Mouse (Mus musculus) myocyte (in vitro differentiated cells): ENCODE measurements around the gene Neurog1. TPM values are rescaled to one million over a fixed set of nuclear protein-coding genes. Genes with fewer than 3 reads are reported as not detected.

Experiments used
- H3K27me3 ChIP-seq: one replicate; pipeline ENCODE4 v1.6.1; 2011; ENCODE audit not compliant: control insufficient read depth, insufficient read depth, insufficient read length
- H3K36me3 ChIP-seq: one replicate; pipeline ENCODE4 v1.6.1; 2011; ENCODE audit not compliant: control insufficient read depth, insufficient read depth
- H3K4me2 ChIP-seq: one replicate; pipeline ENCODE4 v1.6.1; 2011; ENCODE audit warnings: low read depth, control low read depth
- H3K4me3 ChIP-seq: one replicate; pipeline ENCODE4 v1.5.1; 2011; ENCODE audit warnings: mild to moderate bottlenecking, control low read depth, moderate library complexity
- H3K79me2 ChIP-seq: one replicate; pipeline ENCODE4 v1.6.1; 2011; ENCODE audit not compliant: control insufficient read depth, insufficient read depth
- H3ac ChIP-seq: one replicate; pipeline ENCODE4 v1.6.1; 2011; ENCODE audit not compliant: control insufficient read depth, insufficient read length
- CEBPB ChIP-seq: IDR thresholded peaks from 2 replicates; pipeline ENCODE4 v1.6.1; 2011; ENCODE audit warnings: mild to moderate bottlenecking, moderate library complexity; ENCODE audit not compliant: poor library complexity, insufficient read depth, severe bottlenecking
- E2F4 ChIP-seq: IDR thresholded peaks from one replicate; pipeline ENCODE4 v1.6.1; 2011; ENCODE audit warnings: mild to moderate bottlenecking, control low read depth, moderate library complexity; ENCODE audit not compliant: insufficient read depth
- MAX ChIP-seq: IDR thresholded peaks from one replicate; pipeline ENCODE4 v1.6.1; 2011; ENCODE audit warnings: low read depth, mild to moderate bottlenecking, control low read depth
- MYOD1 ChIP-seq, 3 experiments: IDR thresholded peaks; one replicate each; pipeline ENCODE4 v1.6.1; 2011; ENCODE audit warnings: control low read depth in 2 of 3, low read depth in 2 of 3, mild to moderate bottlenecking in 2 of 3, moderate library complexity in 1 of 3; ENCODE audit not compliant: insufficient read length in 2 of 3, control insufficient read depth in 1 of 3
- MYOG ChIP-seq, 3 experiments: IDR thresholded peaks; one replicate each; pipeline ENCODE4 v1.6.1; 2011; ENCODE audit warnings: control low read depth in 2 of 3, low read depth in 2 of 3, mild to moderate bottlenecking in 2 of 3; ENCODE audit not compliant: insufficient read length in 2 of 3, control insufficient read depth in 1 of 3, insufficient read depth in 1 of 3
- POLR2A ChIP-seq: IDR thresholded peaks from one replicate; pipeline ENCODE4 v1.6.1; 2011; ENCODE audit warnings: low read depth, mild to moderate bottlenecking, control low read depth, moderate library complexity; ENCODE audit not compliant: insufficient read length
- POLR2AphosphoS2 ChIP-seq: IDR thresholded peaks from one replicate; pipeline ENCODE4 v1.6.1; 2011; ENCODE audit warnings: low read depth, control low read depth; ENCODE audit not compliant: insufficient read length
- REST ChIP-seq: IDR thresholded peaks from one replicate; pipeline ENCODE4 v1.6.1; 2011; ENCODE audit warnings: mild to moderate bottlenecking, control low read depth, moderate library complexity; ENCODE audit not compliant: insufficient read depth, insufficient read length
- SRF ChIP-seq: IDR thresholded peaks from one replicate; pipeline ENCODE4 v1.6.1; 2011; ENCODE audit warnings: low read depth; ENCODE audit not compliant: control insufficient read depth, insufficient read length
- TCF12 ChIP-seq: IDR thresholded peaks from one replicate; pipeline ENCODE4 v1.6.1; 2011; ENCODE audit warnings: mild to moderate bottlenecking, control low read depth; ENCODE audit not compliant: poor library complexity, insufficient read depth, severe bottlenecking
- TCF3 ChIP-seq: IDR thresholded peaks from one replicate; pipeline ENCODE4 v1.6.1; 2011; ENCODE audit warnings: low read depth, control low read depth; ENCODE audit not compliant: insufficient read length
- USF1 ChIP-seq: IDR thresholded peaks from one replicate; pipeline ENCODE4 v1.6.1; 2011; ENCODE audit warnings: low read depth, mild to moderate bottlenecking, control low read depth, moderate library complexity
- polyA plus RNA-seq: library from polyadenylated mRNA; unstranded; fragments of >200 nt; fragmentation: generic; extraction: Trizol; gene quantifications from one replicate; pipeline ENCODE4 v1.2.1, GENCODE M21; 2012; ENCODE audit warnings: missing spikeins

The Neurog1 gene
- not detected for polyA plus RNA-seq

DNA sequence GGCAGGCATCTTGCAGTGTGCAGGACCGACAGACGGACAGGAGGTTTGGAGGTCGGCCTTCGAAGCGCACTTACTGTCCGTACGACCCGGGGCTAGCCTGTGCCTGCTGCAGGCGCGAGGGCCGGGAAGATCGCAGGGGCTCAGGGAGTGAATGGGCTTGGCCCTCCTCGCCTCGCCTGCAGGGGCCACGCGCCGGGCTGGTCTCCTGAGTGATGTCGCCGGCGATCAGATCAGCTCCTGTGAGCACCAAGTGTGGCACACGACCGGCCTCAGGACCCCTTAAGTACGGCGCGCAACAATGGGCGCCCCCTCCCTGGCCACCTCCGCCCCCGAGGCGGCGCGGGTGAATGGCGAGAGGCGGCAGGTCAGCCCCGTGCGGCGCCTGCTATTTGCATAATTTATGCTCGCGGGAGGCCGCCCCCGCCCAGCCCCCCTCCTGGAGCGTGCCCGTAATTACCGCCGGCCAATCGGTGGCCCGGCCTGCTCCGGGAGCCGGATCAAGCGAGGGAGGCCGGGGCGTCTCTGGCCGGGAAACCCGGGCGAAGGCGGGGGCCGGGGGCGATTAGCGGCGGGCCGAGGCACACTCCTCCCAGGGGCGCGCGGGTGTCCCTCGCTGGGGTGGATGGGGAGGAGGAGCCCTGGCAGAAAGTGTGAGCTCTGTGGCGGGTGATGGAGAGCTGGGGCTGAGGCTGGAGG, at the start of gene Neurog1:
TSS of gene Neurog1 (minus strand) at position 240 of the 696 bp plus-strand sequence.
- no peaks in the 10 kb centered on the region for H3K36me3 ChIP-seq
- H3K27me3 ChIP-seq = peaks cover 77% of the 10 kb centered on the region
- no peak within 1 kb of the TSS for H3K4me3 ChIP-seq
- H3K4me2 ChIP-seq = no peak within 1 kb of the TSS
- H3ac ChIP-seq = no peak within 1 kb of the TSS
- H3K79me2 ChIP-seq = no peaks in the 10 kb centered on the region
- TF ChIP-seq TCF12 (no peak), REST (no peak), E2F4 (no peak), TCF3 (no peak), MYOG (IDR thresholded peaks at IDR 0.05; ENCODE audit: control insufficient read depth in 1 of 3, insufficient read depth in 1 of 3, insufficient read length in 2 of 3, low read depth in 2 of 3) (no peak)

DNA sequence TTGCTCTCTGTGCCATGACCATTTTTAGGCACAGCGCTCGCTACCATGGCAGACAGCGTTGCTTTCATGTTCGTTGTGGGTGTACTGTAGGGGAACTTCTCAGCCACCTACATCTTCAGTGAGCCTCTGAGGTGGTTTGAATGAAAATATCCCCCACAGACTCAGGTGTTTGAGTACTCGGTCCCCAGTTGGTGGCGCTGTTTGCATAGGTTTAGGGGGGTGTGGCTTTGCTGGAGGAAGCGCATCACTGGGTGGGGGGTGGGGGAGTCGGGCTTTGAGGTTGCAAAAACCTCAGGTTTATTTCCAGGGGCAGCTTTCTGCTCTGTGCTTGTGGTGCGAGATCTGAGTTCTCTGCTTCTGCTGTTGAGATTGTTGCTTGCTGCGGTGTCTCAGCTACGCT, 47.4 kb upstream of the Neurog1 start:
- Histone ChIP-seq H3ac (no peak overlapping the region), H3K36me3 (no peaks in the 10 kb centered on the region), H3K4me3 (no peak overlapping the region), H3K79me2 (no peaks in the 10 kb centered on the region), H3K4me2 (no peak overlapping the region), H3K27me3 (peaks cover 38% of the 10 kb centered on the region)
- TF ChIP-seq REST (no peak), TCF12 (no peak), CEBPB (no peak), POLR2AphosphoS2 (no peak), USF1 (no peak), E2F4 (no peak)

- no peak overlapping the region for H3ac ChIP-seq
- H3K4me3 ChIP-seq = no peak overlapping the region
- H3K4me2 ChIP-seq = no peak overlapping the region
- TF ChIP-seq SRF (no peak), TCF12 (no peak), MYOG (IDR thresholded peaks at IDR 0.05; ENCODE audit: control insufficient read depth in 1 of 3, insufficient read depth in 1 of 3, insufficient read length in 2 of 3, low read depth in 2 of 3) (no peak), POLR2AphosphoS2 (no peak), POLR2A (no peak), USF1 (no peak), TCF3 (no peak), E2F4 (no peak), MYOD1 (IDR thresholded peaks at IDR 0.05; ENCODE audit: control insufficient read depth in 1 of 3, insufficient read length in 2 of 3, low read depth in 2 of 3) (no peak), MAX (no peak), REST (no peak), CEBPB (no peak)
- H3K27me3 ChIP-seq = peaks cover 39% of the 10 kb centered on the region
- no peaks in the 10 kb centered on the region for H3K36me3 ChIP-seq
- H3K79me2 ChIP-seq = no peaks in the 10 kb centered on the region
Measured at GRCm38 (mm10) chr13:56296659-56297020, 44.7 kb upstream of the Neurog1 start.

DNA sequence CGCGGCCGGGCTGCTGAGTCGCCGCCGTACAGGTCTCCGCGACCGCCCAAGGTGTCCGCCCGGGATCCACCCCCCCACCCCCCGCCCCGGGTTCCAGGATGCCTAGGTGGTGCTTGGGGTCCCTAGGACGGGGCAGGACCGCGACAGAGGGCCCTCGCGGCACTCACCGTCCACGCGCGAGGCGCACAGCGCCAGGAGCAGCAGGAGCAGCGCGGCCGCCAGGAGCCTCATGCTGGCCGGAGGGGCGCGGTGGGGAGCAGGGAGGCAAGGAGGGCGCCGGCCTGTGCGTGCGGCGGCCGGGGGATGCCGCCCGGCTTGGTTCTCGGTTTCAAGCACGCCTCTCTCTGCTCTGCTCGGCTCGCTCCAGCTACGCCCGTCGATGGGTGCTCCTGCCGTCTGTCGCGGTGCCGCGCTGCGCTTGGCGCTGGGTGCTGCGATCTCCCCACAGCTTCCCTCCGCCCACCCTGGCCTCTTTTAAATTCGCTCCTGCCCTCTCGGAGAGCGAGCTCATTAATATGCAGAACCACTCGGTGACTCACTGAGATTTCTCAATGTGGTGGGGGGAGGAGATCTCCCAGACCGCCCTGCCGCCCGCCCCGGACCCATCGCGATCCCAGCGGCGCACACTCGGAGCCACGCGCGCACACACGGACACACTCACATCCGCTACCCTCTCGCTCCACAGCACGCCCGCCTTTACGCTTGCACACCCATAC, 44.1 kb upstream of the Neurog1 start, which contains the start of gene Cxcl14:
TSS of gene Cxcl14 (minus strand) at position 609 of the 716 bp plus-strand sequence.
- Histone ChIP-seq H3ac (no peak within 1 kb of the TSS), H3K4me3 (no peak within 1 kb of the TSS), H3K79me2 (no peaks in the 10 kb centered on the region), H3K4me2 (no peak within 1 kb of the TSS), H3K36me3 (no peaks in the 10 kb centered on the region), H3K27me3 (peaks cover 39% of the 10 kb centered on the region)
- TF ChIP-seq REST (no peak), TCF12 (no peak), SRF (no peak), MAX (no peak), CEBPB (no peak), POLR2AphosphoS2 (no peak), TCF3 (no peak), MYOG (IDR thresholded peaks at IDR 0.05; ENCODE audit: control insufficient read depth in 1 of 3, insufficient read depth in 1 of 3, insufficient read length in 2 of 3, low read depth in 2 of 3) (no peak), USF1 (no peak), POLR2A (no peak), MYOD1 (IDR thresholded peaks at IDR 0.05; ENCODE audit: control insufficient read depth in 1 of 3, insufficient read length in 2 of 3, low read depth in 2 of 3) (no peak), E2F4 (no peak)

GRCm38 (mm10) chr13:56295586-56295942, 43.6 kb upstream of the Neurog1 start:
- Histone ChIP-seq H3K27me3 (peaks cover 39% of the 10 kb centered on the region), H3ac (no peak overlapping the region), H3K36me3 (no peaks in the 10 kb centered on the region), H3K79me2 (no peaks in the 10 kb centered on the region), H3K4me3 (no peak overlapping the region), H3K4me2 (no peak overlapping the region)
- TF ChIP-seq REST = no peak
- TF ChIP-seq POLR2AphosphoS2 = no peak
- no peak for TF ChIP-seq SRF
- no peak for TF ChIP-seq POLR2A
- TF ChIP-seq CEBPB = no peak
- no peak for TF ChIP-seq MYOG (IDR thresholded peaks at IDR 0.05; ENCODE audit: control insufficient read depth in 1 of 3, insufficient read depth in 1 of 3, insufficient read length in 2 of 3, low read depth in 2 of 3)
- TF ChIP-seq MYOD1 (IDR thresholded peaks at IDR 0.05; ENCODE audit: control insufficient read depth in 1 of 3, insufficient read length in 2 of 3, low read depth in 2 of 3) = no peak
- no peak for TF ChIP-seq USF1
- no peak for TF ChIP-seq TCF12
- no peak for TF ChIP-seq TCF3
